Mouse (Mus musculus): Measurements from ENCODE around the gene Psmd9. TPM values are rescaled to one million over a fixed set of nuclear protein-coding genes. Genes with fewer than 3 reads are reported as not detected.

The Psmd9 gene
- polyA plus RNA-seq (2012; ENCODE audit: low replicate concordance): 30.9 and 58.3 TPM in 2 replicates

DNA sequence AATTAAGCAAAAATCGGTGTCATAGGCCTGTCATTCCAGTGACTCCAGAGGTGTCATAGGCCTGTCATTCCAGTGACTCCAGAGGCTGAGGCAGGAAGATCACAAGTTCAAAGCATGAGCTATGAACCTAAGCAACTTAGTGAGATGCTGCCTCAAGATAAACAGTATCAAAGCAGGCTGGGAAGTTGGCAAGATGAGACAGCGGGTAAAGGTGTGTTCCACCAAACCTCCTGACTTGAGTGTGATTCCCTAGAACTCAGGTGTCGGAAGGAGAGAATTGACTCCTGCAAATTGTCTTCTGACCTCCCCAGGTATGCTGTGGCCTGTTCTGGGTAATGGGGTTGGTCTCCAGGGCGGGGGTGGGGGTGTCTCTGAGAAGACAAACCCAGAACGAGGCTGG, at the start of gene Psmd9:
TSS of gene Psmd9 (plus strand) at position 130 of the 400 bp plus-strand sequence.

DNA sequence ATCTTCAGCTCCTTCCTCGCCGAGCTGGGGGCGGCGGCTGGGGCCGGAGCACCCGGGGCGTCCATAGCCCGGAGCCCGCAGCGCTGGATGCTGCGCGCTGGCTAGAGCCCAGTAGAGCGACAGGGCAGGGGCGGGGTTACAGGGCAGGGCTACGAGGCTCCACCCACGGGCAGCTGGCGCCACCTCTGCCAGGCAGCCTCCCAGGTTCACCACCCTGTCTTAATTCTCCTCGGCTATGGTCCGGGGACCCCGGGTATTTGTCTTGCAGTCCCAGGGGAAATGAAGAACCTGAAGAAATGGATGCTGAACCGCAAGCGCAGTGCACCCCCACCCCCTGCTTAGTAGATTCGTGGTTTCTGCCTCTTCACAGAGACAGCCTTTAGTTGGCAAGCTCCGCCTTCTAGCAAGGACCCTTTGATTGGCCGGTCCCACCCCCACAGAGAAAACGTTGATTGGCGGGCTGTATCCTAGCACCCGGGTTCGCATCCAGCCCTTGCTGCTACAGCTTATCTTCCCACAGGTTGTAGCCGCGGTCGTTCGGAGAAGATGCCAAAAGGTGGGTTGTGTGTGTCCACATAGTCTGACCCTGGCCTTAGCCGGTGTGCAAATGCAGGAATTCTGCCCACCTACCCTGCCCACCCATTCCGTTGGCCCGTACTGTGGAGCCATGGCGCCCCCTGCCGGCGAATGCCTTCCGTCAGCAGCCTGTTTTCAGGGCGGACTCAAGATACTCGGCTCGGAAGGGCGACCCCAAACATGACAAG, 36.7 kb upstream of the Psmd9 start, which contains the start of gene Rhof:
TSS of gene Rhof (minus strand) at position 385 of the 764 bp plus-strand sequence.

DNA sequence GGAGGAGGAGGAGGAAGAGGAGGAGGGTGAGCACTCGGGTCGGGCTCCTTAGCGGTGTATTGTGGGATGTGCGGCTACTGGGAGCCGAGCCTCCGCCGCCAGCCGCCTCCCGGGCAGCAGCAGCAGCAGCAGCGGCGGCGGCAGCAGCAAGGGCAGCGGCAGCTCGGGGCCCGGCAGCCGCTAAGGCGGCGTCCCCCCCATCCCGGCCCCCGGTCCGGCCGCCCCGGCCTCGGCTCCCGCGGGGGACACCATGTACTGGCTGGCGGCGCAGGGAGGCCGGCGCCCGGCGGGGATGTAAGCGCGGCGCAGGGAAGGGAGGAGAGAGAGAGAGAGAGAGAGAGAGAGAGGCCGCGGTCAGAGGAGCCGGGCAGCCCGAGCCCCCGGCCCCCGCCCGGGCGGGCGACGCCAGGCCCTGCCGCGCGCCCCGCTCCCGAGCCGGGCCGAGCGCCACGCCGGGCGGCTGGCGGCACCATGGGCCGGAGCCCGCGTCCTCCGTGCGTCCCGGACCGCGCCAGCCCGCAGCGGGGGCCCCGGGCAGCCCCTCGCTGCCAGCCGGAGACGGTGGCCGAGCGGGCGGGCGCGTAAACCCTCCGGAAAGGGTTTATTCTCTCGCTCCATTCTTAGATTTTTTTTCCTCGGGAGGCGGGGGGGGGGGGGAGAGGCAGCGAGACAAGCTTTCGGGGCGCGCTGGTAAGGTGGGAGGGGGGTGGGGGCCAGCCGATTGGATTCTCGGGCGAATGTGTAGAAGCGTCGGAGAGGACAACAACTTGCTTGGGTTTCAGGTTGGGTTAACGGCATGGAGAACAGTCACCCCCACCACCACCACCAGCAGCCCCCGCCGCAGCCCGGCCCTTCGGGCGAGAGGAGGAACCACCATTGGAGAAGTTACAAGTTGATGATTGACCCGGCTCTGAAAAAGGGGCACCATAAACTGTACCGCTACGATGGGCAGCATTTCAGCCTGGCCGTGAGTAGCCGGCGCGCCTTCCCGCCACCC, 26.8 kb upstream of the Psmd9 start, which contains the start of gene Setd1b:
TSS of gene Setd1b (plus strand) at position 33 of the 997 bp plus-strand sequence.

DNA sequence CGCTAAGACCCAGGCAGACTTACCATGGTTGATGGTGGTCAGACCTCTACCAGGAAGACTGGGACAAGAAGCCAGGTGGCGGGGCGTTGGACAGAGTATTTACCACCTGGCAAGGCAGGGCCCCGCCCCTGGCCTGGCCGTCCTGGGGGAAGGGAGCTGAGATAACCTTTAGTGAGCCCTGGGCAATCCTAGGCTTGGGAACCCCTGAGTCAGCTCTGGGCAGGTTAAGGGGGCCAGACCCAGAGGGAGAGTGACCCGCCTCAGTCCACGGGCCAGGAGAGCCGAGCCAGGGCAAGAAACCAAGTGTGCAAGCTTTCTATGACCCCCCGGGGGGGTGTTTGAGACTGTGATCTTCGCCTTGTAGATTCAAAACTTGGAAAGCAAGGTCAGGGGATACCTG, 13.4 kb downstream of the Psmd9 start, which contains the start of gene Hpd:
TSS of gene Hpd (minus strand) at position 77 of the 400 bp plus-strand sequence.

DNA sequence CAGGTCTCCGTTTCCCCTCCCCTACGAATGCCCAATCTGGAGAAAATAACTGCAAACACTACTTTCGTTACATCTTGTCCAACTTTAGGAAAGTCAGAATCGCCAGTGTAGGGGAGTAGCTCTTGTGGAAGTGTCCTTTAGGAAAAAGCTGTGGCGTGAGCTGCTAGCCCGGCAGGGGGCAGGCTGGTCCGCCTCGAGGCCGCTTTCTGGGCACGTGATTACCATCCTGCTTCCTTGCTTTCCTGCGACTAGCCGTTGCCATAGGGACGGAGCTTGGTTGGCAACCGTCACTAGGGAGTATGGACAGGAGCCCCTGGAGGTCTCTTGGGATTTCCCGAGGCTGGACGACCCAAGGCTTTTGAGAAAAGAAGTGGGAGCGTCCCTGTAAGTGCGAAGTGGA, 82.6 kb downstream of the Psmd9 start, which contains the start of gene Wdr66:
TSS of gene Wdr66 (plus strand) at position 269 of the 400 bp plus-strand sequence.

Other genes starting within 250 kb of the Psmd9 start
- gene Kdm2b, start 179.6 kb upstream of the Psmd9 start, polyA plus RNA-seq (2012; ENCODE audit: low replicate concordance): 53.8 and 83.6 TPM in 2 replicates
- gene Orai1, start 154.3 kb upstream of the Psmd9 start, polyA plus RNA-seq (2012; ENCODE audit: low replicate concordance): 66.9 and 80.3 TPM in 2 replicates
- gene Morn3, start 122.4 kb upstream of the Psmd9 start, polyA plus RNA-seq (2012; ENCODE audit: low replicate concordance): not detected in 2 replicates
- 3.3 and 8.7 TPM in 2 replicates for gene Tmem120b, start 101.0 kb upstream of the Psmd9 start, polyA plus RNA-seq (2012; ENCODE audit: low replicate concordance)
- 64.9 and 110 TPM in 2 replicates for gene Rhof, start 36.7 kb upstream of the Psmd9 start, polyA plus RNA-seq (2012; ENCODE audit: low replicate concordance)
- gene Setd1b, start 27.2 kb upstream of the Psmd9 start, polyA plus RNA-seq (2012; ENCODE audit: low replicate concordance): 104 and 197 TPM in 2 replicates
- gene Hpd, start 13.3 kb downstream of the Psmd9 start, polyA plus RNA-seq (2012; ENCODE audit: low replicate concordance): not detected in 2 replicates
- gene Wdr66, start 82.7 kb downstream of the Psmd9 start, polyA plus RNA-seq (2012; ENCODE audit: low replicate concordance): 0.18 and 0.42 TPM in 2 replicates
- gene Bcl7a, start 174.4 kb downstream of the Psmd9 start, polyA plus RNA-seq (2012; ENCODE audit: low replicate concordance): 47.3 and 50.2 TPM in 2 replicates
- gene Mlxip, start 225.4 kb downstream of the Psmd9 start, polyA plus RNA-seq (2012; ENCODE audit: low replicate concordance): 46.9 and 53.3 TPM in 2 replicates

All from hematopoietic multipotent progenitor cell, adult 10-12 weeks (in vitro differentiated cells).